Mouse (Mus musculus): ENCODE data around the gene Tmem248.
"Not testable (repeated sequence)": the region's sequence is repeated elsewhere in the genome, so short reads cannot be mapped to it uniquely, and the experiment has no call there.

Gene Tmem248

GRCm38 (mm10) chr5:130204560-130204959 lies 12.3 kb upstream of the Tmem248 start:
- DNase-seq = no peak

GRCm38 (mm10) chr5:130205441-130206023 lies 11.3 kb upstream of the Tmem248 start:
- no peak for DNase-seq

- DNase-seq = peak; percentile 41
Measured at GRCm38 (mm10) chr5:130207299-130207698, 9.6 kb upstream of the Tmem248 start.

- no peak for DNase-seq
Measured at GRCm38 (mm10) chr5:130212956-130213355, 3.9 kb upstream of the Tmem248 start.

GRCm38 (mm10) chr5:130217406-130217805 lies 525 bp downstream of the Tmem248 start:
- DNase-seq = peak; percentile 36

GRCm38 (mm10) chr5:130218336-130218735 lies 1.5 kb downstream of the Tmem248 start:
- DNase-seq = no peak

- no peak for DNase-seq
Measured at GRCm38 (mm10) chr5:130221316-130221715, 4.4 kb downstream of the Tmem248 start.

GRCm38 (mm10) chr5:130221760-130222145 lies 4.9 kb downstream of the Tmem248 start:
- DNase-seq = no peak

GRCm38 (mm10) chr5:130222146-130223004 lies 5.5 kb downstream of the Tmem248 start:
- DNase-seq = peak; percentile 96

GRCm38 (mm10) chr5:130226790-130227189 lies 9.9 kb downstream of the Tmem248 start:
- DNase-seq = no peak

GRCm38 (mm10) chr5:130228120-130228519 lies 11.2 kb downstream of the Tmem248 start:
- DNase-seq = peak; percentile 16

GRCm38 (mm10) chr5:130236302-130236701 lies 19.4 kb downstream of the Tmem248 start:
- no peak for DNase-seq

- DNase-seq = no peak
Measured at GRCm38 (mm10) chr5:130239236-130239635, 22.4 kb downstream of the Tmem248 start.

- DNase-seq = no peak
Measured at GRCm38 (mm10) chr5:130239856-130240255, 23.0 kb downstream of the Tmem248 start.

GRCm38 (mm10) chr5:130241426-130241825 lies 24.5 kb downstream of the Tmem248 start:
- no peak for DNase-seq

GRCm38 (mm10) chr5:130247823-130248222 lies 30.9 kb downstream of the Tmem248 start:
- DNase-seq = peak; percentile 26

GRCm38 (mm10) chr5:130254164-130255016 lies 37.5 kb downstream of the Tmem248 start:
- peak; percentile 68 for DNase-seq

GRCm38 (mm10) chr5:130255017-130255720 lies 38.3 kb downstream of the Tmem248 start, which contains the start of the genes Sbds and Tyw1:
TSS of gene Sbds (minus strand) at chr5:130255530.
TSS of gene Tyw1 (plus strand) at chr5:130255619.
- DNase-seq = peak; percentile 99

- DNase-seq = not testable (repeated sequence)
Measured at GRCm38 (mm10) chr5:130255799-130256525, 39.1 kb downstream of the Tmem248 start.

- DNase-seq = peak; percentile 99
Measured at GRCm38 (mm10) chr5:130256678-130257271, 39.9 kb downstream of the Tmem248 start.

GRCm38 (mm10) chr5:130257303-130257702 lies 40.4 kb downstream of the Tmem248 start:
- no peak for DNase-seq

Measured in lung, postnatal 10 days (tissue).